Mouse (Mus musculus) c-Kit-negative CD71-positive TER-119-positive erythroid progenitor cells, embryonic 14.5 days (primary cell): ENCODE data around the gene Rassf3.

Experiments
- DNase-seq: peaks from one replicate; pipeline ENCODE4 v3.0.0-alpha.2; 2013; ENCODE audit warnings: low read depth, low spot score

Gene Rassf3

DNA sequence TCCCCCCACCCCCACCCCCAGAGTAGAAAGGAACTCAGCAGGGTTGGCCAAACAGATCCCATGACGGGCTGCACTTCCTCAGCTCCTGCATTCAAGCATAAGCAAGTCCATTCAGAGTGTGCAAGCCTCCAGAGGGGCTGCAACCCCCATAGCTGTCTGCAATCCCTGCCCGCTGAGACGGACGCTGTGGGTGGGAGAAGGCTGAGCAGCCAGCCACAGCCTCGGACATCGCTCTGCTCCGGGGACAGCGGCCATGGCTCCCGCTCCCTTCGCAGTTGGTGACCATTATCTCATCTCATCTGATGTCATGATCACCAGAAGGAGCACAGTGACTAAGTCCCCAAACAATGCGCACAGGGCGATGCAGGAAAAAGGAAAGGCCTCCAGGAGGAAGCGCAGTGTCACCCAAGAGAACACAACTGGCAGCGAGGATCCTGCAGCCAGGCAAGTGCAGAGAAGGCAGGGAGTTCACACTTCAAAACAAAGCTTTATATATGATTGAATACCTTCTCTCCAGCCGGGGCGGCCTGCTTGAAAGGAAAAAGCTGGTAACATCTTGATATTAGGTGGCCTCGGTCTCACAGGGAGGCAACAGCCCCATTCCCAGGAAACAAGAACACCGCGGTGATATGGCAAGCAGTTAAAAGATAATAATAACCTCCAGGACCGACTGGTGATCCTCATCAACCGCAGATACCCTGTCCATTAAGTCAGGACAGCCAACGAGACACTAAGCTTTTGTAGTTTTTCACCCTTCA lies 14.6 kb downstream of the Rassf3 start:
- no peak for DNase-seq

DNA sequence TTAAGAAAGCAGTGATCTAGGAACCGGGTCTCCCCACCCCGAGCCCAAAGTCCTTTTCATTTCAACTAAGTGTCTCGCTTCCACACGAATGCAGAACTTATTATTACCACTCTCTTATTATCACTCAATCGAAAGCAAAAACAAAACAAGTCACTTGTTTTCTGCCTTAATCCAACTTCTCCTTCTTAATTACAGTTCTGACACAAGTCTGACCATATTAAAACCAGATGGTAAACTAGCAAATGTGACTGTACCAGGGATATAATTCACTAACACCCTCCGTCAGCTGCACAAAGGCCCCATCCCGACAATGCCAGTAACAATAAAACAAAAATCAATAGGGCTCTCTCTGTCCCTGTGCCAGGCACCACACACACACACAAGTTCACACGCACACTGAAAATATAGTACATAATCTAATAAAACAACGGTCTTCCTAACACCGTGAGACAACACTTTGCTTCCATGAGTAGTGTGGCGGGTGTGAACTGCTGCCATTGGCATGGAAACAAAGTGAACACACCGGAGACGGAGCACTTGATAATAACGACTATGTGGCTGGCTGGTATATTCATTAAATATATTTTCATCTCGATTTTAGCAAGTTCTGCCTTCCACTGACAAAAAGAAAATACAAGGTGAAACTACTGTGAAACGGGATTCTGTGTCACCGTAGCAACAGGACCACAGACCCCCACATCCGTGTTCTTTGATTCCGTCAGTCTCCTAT lies 16.9 kb downstream of the Rassf3 start:
- DNase-seq, result no peak

DNA sequence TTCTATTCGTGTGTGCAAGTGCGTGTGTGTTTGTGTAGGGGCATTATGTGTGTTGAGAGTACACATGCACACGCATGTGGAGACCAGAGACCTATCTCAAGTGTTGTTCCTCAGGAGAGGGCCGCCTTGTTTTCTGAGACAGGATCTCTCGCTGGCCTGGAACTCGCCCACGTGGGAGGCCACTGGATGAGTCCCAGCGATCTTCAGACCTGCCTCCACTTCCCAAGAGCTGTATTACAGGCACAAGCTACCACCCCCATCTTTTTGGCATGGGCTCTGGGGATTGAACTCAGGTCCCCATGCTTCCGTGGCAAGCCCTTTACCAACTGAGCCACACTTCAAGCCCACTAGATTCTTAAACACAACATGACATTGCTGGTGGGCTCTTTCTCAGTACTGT lies 17.7 kb downstream of the Rassf3 start:
- no peak for DNase-seq

DNA sequence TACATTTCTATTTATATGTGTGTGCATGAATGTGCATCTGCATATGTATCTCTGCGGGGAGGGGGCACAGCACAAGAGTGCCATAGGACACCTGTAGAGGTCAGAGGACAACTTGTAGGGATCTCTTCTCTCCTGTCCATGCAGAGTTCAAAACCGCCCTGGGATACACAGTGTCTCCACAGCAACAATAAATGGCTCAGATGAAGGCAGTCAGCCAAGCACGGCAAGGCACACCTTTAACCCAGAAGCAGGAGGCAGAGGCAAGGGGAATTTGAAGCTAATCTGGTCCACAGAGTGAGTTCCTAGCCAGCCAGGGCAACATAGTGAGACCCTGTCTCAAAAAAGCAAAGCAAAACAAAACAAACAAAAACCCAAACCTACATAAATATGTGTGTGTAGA lies 18.8 kb downstream of the Rassf3 start:
- DNase-seq, result no peak

DNA sequence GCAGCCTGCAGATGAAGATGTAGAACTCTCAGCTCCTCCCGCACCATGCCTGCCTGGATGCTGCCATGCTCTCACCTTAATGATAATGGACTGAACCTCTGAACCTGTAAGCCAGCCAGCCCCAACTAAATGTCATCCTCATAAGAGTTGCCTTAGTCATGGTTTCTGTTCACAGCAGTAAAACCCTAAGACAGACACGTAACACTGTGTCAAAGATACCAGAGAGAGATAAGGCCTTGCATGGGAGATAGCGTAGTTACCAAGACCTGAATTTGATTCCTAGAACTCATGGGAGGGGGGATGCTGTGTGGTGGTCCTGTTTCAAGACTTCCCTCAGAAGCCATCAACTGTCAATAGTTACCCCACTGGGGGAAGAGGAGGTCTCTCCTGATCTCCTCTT lies 20.6 kb downstream of the Rassf3 start:
- no peak for DNase-seq

DNA sequence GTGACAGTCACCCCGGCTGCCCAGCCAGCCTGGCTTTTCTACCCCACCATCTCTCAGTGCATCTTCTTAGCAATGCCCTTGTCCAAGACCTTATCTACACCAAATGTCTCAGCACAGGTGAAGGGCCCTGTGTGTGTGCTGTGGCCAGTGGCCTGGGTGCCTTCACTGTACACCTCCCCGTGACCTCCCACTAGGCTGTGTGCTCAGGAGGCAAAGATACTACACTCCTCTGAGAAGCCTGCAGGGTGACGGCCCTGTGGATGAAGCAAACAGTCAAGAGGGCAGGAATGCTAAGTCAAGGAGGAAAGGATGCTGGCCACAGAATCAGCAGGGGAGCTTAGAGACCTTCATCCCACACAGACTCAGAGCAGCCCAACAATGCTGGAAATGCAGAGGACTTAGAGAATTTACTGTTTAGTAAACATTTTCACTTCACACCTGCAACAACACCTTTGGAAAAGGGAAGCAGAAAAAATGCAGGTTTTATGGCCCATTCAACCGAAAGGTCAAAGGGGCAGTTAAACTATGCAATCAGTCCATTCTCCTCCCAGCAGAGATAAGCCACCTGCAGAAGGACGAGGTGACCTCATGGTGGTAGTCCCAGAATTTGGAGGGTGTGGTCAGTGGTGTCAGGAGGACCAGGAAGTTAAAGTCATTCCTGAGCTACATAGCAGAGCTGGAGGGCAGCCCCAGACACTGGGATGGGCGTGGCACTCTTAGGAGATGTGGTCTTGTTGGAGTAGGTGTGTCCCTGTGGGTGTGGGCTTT lies 21.3 kb downstream of the Rassf3 start:
- DNase-seq, result no peak

DNA sequence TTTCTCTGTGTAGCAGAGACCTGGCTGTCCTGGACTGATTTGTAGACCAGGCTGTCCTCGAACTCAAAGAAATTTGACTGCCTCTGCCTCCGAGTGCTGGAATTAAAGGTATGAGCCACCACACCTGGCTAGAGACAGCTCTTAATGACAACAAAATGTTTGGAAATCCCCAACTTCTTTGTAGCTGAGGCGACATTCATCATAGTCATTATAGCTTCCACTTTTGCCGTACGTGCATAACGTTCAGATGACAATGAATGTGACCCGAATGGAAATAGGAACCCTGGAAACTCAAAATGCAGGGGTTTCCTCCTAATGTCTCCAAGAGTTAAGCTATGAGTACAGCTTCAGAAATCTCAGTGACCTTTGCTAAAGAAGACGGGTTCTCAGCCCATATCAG lies 22.1 kb downstream of the Rassf3 start:
- DNase-seq, result no peak

DNA sequence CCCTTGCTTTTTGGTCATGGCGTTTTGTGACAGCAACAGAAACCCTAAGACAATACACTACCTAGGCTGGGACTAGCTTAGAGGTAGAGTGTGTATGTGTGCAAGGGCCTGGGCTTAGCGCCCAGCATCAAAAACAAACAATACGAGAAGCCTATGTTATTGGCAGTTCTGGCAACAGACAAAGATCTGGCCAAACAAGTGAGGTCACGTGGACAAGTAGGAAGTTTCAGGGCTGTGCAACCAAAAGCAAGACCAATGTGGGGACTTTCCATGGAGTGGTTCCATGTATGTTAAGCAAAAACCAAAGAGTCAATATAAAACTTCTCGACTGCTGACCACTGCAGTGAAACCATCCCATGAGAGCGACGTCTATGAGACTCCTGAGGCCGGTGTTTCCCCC lies 30.3 kb downstream of the Rassf3 start:
- no peak for DNase-seq

DNA sequence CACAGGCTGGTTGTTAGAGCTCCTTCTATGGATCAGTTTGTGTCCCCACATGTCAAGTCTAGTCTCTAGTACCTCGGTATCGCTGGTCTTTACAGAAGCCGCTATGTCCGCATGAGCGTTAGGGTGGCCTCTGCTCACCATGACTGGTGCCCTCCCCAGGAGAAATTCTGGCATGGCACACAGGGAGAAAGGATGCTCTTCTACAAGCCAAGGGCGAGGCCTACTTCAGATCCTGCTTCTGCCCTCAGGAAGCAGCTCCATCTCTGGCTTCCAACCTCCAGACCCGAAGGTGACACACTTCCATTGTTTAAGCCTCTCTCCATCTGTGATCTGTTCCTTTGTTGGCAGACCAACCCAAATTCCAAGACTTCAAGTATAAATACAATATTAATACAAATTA lies 31.9 kb downstream of the Rassf3 start:
- no peak for DNase-seq

DNA sequence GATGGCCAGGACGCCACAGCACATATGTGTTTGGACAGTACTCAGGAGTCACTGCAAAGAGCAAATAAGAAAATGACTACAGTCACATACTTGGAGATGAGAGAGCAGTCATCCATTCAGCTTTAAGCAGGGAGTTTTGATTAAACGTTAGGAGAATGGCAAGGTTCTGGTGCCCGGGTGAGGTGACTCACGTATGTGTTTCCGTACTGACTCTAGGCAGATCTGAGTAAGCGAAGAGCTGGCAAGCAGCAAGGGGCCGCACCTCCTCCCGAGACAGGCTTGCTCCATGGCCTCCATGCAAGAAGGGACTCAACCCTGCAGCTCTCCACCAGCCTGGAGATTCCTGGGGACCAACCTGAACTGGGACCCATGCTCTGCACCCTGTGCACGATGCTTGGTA lies 32.4 kb downstream of the Rassf3 start:
- no peak for DNase-seq

DNA sequence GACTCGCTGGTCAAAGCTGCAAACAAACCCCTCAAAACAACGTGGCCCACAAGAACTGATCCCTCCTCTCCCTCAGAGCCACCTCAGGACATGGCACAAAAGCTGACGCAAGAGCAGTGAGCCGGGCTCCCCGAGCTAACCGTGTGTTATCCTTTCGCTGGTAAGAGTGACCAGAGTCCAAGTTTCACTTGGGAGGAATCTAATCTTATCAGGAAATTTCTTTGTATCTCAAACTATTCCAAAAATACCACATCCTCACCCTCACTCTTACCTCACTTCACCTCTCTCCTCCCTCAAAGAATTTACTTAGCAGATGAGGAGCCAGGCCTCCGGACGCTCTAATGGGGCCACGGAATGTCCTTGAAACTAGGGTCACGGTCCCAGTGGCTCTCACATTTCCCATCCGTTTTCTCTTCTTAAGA lies 36.8 kb downstream of the Rassf3 start:
- no peak for DNase-seq

DNA sequence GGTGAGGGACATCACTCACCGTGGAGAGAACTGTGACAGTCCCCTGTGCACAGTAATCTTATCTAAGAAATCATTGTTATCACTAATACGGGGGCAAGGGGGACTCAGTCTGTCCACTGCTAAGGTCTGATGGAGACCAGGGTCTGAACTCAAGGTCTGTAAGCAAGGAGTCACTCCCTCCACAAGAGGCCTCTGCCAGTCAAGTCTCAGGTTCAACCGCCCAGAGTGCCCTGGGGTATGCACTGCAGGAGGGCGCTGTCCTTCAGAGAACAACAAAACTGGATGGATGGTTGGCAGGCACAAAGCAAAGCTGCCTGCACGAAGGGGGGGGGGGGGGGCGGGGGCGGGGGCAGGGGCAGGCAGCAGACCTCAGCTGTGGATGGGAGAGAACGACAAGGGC lies 38.0 kb downstream of the Rassf3 start:
- DNase-seq, result no peak

DNA sequence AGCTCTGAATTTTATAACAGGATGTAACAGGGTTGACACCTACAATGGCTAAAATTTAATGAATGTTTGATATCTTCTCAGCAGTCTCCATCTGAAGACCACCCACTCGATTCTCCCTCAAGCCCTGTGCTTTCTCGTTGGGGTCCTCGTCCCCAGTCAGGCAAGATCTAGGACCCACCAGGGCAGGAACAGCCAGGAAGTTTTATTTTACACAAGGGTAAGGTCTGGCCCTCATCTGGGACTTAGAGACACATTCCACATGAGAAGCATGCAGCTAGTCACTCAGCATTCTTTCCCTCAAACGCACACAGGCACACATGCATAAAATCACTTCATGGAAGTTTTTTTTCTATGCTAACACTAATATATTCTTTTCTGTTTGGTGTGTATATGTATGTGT lies 39.5 kb downstream of the Rassf3 start:
- DNase-seq, result no peak

DNA sequence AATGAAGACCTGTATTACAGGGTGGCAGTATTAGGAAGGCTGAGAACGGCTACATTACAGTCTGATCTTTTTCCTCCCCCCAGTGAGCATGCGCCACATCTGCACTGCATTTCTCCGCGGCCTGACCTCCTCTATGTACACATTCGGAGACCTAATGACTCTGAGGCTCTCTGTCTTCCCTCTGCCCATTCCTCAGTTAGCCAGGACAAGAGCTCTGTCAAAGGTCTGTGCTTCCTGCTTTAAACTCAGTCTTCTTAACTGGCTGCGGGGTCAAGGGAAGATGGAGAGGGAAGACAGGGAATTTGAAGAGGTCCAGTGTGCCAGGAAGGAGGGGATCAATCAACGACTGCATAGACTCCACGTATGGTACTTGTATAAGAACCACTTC lies 39.9 kb downstream of the Rassf3 start:
- no peak for DNase-seq

DNA sequence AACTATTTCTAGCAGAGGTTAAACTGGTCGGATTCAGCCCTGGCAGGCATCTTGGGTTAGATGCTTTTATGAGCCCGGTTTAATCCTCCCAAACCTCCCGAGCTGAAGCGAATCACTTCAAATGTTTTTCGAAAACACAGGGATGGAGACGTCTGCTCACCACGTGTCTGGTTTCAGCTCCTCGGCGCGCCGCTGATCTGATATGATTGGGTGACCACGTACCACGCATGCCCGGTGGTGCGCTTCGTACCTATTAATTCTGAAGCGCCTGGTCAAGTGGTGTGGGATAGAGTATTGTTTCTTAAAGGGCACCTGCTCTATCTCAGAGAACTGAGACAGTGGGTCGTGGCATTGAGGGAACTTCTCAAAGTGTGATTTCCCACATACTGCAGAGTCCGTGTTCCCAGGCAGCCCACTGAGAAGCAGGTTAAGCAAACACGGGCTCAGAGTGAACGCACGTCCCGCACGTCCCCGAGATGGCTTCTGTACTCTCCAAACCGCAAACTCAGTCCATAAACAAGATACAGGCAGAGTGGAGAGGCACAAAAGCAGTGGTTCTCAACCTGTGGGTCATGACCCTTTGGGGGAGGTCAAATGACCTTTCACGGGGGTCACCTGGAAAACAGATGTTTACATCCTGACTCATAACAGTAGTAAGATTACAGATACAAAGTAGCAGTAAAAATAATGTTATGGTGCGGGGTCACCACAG lies 40.4 kb downstream of the Rassf3 start:
- DNase-seq, result no peak

DNA sequence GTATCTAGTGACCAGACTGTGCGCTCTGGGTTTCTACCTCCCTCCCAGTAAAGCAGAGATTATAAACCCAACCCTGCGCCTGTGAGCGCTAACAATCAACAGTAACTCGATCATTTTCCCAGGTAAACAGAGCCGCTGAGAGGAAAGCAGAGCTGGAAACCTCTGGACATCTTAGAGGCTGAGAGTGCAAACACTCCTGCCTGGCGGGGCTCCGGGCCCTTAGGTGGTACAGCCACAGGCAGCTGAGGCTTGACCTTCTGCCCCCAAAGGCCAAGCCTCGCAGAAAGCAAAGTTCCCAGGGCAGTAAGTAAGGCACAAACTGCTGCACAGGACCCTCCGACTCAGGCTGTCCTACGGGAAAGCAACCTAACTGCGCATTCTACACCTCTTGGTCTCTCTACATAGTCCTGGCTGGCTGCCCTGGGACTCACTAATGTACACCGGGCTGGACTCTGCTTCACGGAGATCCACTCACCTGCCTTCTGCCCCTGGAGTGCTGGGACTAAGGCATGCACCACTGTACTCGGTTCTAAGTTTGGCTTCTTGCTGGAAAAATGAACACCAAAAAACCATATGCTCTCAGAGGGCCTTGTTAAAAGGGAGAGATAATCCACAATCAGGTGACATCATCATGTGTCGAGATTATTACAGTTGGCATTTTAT lies 41.6 kb downstream of the Rassf3 start:
- DNase-seq, result no peak

DNA sequence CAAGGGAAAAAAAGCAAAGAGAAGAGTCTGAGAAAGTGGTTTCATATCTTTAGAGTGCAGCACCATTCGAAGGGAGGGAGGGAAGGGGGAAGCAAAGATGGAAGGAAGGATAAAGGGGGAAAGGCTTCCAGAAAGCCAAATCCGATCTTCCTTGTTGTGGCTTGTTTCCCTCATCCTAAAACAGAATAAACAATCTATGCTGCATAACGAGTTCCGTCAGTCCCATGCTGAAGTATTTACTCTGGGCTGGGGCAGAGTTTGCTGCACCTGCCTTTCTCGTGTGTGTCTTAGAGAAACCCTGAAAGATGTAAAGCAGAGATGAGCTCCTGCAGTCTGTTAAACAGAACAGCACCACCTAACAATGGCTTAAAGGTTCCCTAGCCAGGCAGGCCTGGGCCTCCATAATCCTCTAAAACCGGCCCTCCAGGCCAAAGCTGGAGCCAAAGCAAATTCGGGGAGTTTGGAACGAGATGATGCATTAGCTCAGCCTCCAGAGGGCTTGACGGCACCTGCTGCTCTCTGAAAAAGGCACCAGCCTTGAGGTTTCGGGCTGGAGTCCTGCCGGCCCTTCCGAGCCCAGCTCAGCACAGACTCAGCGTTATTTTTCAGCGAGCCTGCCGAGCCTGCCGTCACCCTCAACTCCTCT lies 43.4 kb downstream of the Rassf3 start:
- no peak for DNase-seq

DNA sequence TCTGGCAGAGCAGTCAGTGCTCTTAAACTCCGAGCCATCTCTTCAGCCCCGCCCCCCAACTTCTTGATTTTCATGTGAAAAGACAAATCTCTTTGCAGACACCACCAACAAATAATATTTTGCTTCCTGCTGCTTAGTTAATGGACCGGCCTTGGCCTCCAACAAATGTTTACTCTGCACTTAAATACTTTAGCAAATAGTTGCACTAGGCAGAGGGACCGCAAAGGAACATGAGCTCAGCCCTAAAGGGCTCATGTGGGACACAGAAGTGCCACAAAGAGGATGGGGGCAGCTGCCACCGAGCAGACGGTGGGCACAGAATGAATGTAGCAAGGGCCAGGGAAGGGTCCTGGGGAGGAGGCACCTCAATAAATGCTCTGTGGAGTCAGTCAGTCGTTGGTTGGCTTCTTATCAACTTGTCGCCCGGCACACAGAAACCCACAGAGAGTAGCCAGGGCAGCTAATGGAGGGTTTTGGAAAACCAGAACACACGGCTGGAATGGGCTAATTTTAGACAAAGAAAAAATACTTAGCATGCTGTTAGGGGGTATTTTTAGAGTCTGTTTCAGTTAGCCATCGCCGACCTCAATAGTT lies 44.0 kb downstream of the Rassf3 start:
- DNase-seq, result no peak

DNA sequence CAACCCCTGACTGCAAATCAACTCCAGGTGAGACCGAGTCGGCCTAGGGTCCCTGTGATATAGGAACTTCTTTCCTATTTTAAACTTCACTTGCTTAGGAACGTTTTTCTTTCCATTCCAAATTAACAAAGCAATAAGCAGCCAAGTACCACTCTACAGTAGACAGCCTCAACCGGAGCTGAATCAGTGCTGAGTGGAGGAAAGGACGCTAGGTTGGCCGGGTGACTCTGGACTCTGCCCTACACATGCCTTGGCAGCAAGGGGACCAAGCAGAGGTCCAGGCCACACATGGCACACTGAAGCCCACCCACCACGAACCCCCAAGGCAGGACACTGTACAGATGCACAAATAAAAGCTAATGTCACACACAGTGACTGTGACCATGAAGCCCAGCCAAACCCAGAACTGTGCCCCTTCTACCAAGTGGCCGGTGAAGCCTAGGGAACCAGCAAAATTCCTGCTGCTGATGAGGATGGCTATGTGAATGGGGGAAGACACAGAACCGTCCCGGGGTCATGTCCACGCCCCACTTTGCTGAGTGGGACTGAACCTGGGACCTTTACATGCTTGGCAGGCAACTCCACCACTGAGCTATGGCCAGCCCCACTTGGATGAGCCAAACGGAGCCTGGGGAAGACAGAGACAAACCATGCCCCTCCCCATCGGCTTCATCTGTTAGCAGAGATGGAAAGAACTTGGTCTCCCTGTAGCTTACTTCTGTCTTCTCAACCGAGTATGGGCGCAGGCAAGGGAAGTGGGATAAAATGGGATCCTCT lies 45.2 kb downstream of the Rassf3 start:
- DNase-seq, result no peak
